Mouse (Mus musculus): ENCODE measurements around the gene Ipmk. TPM values are rescaled to one million over a fixed set of nuclear protein-coding genes. Genes with fewer than 3 reads are reported as not detected.

Gene Ipmk
- 10 to 100 TPM; 17.0 to 23.0 TPM for polyA plus RNA-seq (2017; shearing (Covaris generic))

DNA sequence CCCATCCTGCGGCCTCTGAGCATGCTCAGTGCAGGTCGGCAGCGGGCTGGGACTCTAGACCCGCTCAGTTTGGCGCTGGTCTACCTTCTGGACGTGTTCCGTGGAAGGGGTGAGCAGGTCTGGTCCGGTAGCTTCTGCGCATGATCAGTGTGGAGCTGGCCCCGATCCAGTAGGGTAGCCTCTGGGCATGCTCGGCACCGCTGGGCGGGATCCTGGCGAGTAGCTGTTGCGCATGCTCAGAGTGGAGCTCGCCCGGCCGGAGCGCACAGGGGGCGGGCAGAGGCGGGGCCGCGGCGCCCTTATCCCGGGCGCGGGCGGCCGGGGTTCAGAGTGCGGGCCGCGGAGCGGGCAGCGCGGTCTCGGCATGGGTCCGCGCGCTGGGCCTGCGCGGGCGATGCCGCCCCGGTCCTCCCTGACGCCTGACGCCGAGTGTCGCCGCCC lies at the start of gene Ipmk:
Gene Ipmk, plus strand, starts transcription at position 255 of the 441 bp plus-strand sequence.

GRCm38 (mm10) chr10:71344579-71345143 lies 2.9 kb upstream of the Ipmk start, which contains the start of gene Cisd1:
Gene Cisd1 (minus strand): TSS chr10:71344954.

Other genes with a start within 250 kb of the Ipmk start
- 1 to 10 TPM in 1 of 2 experiments, under 1 TPM in 1; 0.08 to 2.1 TPM for gene Bicc1, start 188.1 kb upstream of the Ipmk start, polyA plus RNA-seq (2017; shearing (Covaris generic))
- gene Tfam, start 109.5 kb upstream of the Ipmk start, polyA plus RNA-seq (2017; shearing (Covaris generic)), result 100 to 1,000 TPM in 1 of 2 experiments, 10 to 100 TPM in 1; 95.7 to 107 TPM
- 10 to 100 TPM; 50.8 to 67.5 TPM for gene Ube2d1, start 62.5 kb upstream of the Ipmk start, polyA plus RNA-seq (2017; shearing (Covaris generic))
- 10 to 100 TPM; 22.9 to 25.0 TPM for gene Cisd1, start 2.8 kb upstream of the Ipmk start, polyA plus RNA-seq (2017; shearing (Covaris generic))

Data from inflammation-experienced regulatory T-cells (primary cell).